Mouse (Mus musculus) midbrain, embryonic 12.5 days (tissue): Measurements from ENCODE around the gene Ptp4a2. TPM values are rescaled to one million over a fixed set of nuclear protein-coding genes. Genes with fewer than 3 reads are reported as not detected.
A peak's percentile ranks its signal among the peaks of the same experiment; 100 is the strongest.
"Not testable (repeated sequence)": the region's sequence is repeated elsewhere in the genome, so short reads cannot be mapped to it uniquely, and the experiment has no call there.

Experiments used
- ATAC-seq: fragments of 200-750 bp; cut with Nextera tagmentation; 2 replicates; pipeline ENCODE4 v1.8.0; 2017; ENCODE audit warnings: low read depth, moderate TSS enrichment, moderate library complexity; ENCODE audit not compliant: low FRiP score
- H3K27ac ChIP-seq: fragments of 300-500 bp; sonication (generic); replicated peaks from 2 replicates; pipeline ENCODE4 v1.5.1; 2016; ENCODE audit warnings: mild to moderate bottlenecking
- H3K27me3 ChIP-seq: fragments of 300-500 bp; sonication (generic); 2 replicates; pipeline ENCODE4 v1.6.1; 2016; ENCODE audit warnings: mild to moderate bottlenecking
- H3K36me3 ChIP-seq: fragments of 300-500 bp; sonication (generic); 2 replicates; pipeline ENCODE4 v1.6.1; 2016
- H3K4me1 ChIP-seq: fragments of 300-500 bp; sonication (generic); 2 replicates; pipeline ENCODE4 v1.6.1; 2016
- H3K4me2 ChIP-seq: fragments of 300-500 bp; sonication (generic); replicated peaks from 2 replicates; pipeline ENCODE4 v1.6.1; 2016; ENCODE audit warnings: mild to moderate bottlenecking, moderate library complexity
- H3K4me3 ChIP-seq: fragments of 300-500 bp; sonication (generic); 2 replicates; pipeline ENCODE4 v1.5.1; 2016; ENCODE audit warnings: mild to moderate bottlenecking
- H3K9ac ChIP-seq: fragments of 300-500 bp; sonication (generic); replicated peaks from 2 replicates; pipeline ENCODE4 v1.6.1; 2016; ENCODE audit warnings: mild to moderate bottlenecking, moderate library complexity
- H3K9me3 ChIP-seq: fragments of 300-500 bp; sonication (generic); 2 replicates; pipeline ENCODE4 v1.6.1; 2016; ENCODE audit warnings: mild to moderate bottlenecking
- WGBS: fragments of 180-500 bp; shearing (Covaris S2); methylation state at CpG from one replicate; pipeline ENCODE4 v1.1.7; 2016; 5-methylcytosine and 5-hydroxymethylcytosine counted together
- polyA plus RNA-seq: library from polyadenylated mRNA; unstranded; fragments of >200 nt; fragmentation: Nextera tagmentation; extraction: Ambion mirVana; gene quantifications from 2 replicates; pipeline ENCODE4 v1.2.1, GENCODE M21; 2016

Ptp4a2 gene
- 345 and 375 TPM in 2 replicates for polyA plus RNA-seq

GRCm38 (mm10) chr4:129810798-129811604 is at the start of gene Ptp4a2:
TSS of gene Ptp4a2 (plus strand) at chr4:129811219.
- Histone ChIP-seq H3K4me3 (peak within 1 kb of the TSS; percentile 35), H3K9ac (peak within 1 kb of the TSS; percentile 49), H3K4me1 (peaks cover 6% of the 10 kb centered on the region), H3K9me3 (no peaks in the 10 kb centered on the region), H3K27ac (no peak within 1 kb of the TSS), H3K36me3 (no peaks in the 10 kb centered on the region), H3K27me3 (peaks cover 19% of the 10 kb centered on the region), H3K4me2 (peak within 1 kb of the TSS; percentile 57)
- ATAC-seq: no peak
- 23% methylated on average over 35 of the region's 35 CpGs for WGBS

- 91% methylated on average over 12 of the region's 12 CpGs for WGBS
- no peaks in the 10 kb centered on the region for H3K36me3 ChIP-seq
- no peak overlapping the region for H3K9ac ChIP-seq
- no peak overlapping the region for H3K4me2 ChIP-seq
- no peaks in the 10 kb centered on the region for H3K27me3 ChIP-seq
- ATAC-seq: no peak
- H3K27ac ChIP-seq: no peak overlapping the region
- H3K4me3 ChIP-seq: no peak overlapping the region
- no peaks in the 10 kb centered on the region for H3K9me3 ChIP-seq
- no peaks in the 10 kb centered on the region for H3K4me1 ChIP-seq
These were observed 49.4 kb upstream of the Ptp4a2 start for GRCm38 (mm10) chr4:129761606-129762005.

- not testable (repeated sequence) for H3K27me3 ChIP-seq, H3K9ac ChIP-seq, H3K27ac ChIP-seq, H3K4me1 ChIP-seq, H3K36me3 ChIP-seq, H3K4me3 ChIP-seq, H3K4me2 ChIP-seq, ATAC-seq, H3K9me3 ChIP-seq
- WGBS: 79% methylated on average over 1 of the region's 1 CpGs
These were observed 48.5 kb upstream of the Ptp4a2 start for GRCm38 (mm10) chr4:129762496-129762895.

GRCm38 (mm10) chr4:129765351-129765750 is 45.7 kb upstream of the Ptp4a2 start:
- no peak for ATAC-seq
- Histone ChIP-seq H3K9me3 (no peaks in the 10 kb centered on the region), H3K4me3 (no peak overlapping the region), H3K4me2 (no peak overlapping the region), H3K9ac (no peak overlapping the region), H3K27me3 (0 out of 2 replicates have a peak, but pooled peaks cover 3% of the 10 kb centered on the region), H3K36me3 (no peaks in the 10 kb centered on the region), H3K27ac (no peak overlapping the region), H3K4me1 (no peaks in the 10 kb centered on the region)
- WGBS: 97% methylated on average over 3 of the region's 3 CpGs

GRCm38 (mm10) chr4:129767782-129768181 is 43.2 kb upstream of the Ptp4a2 start:
- Histone ChIP-seq H3K4me3 (no peak overlapping the region), H3K9me3 (no peaks in the 10 kb centered on the region), H3K27ac (no peak overlapping the region), H3K4me1 (peaks cover 17% of the 10 kb centered on the region), H3K9ac (no peak overlapping the region), H3K27me3 (peaks cover 26% of the 10 kb centered on the region), H3K36me3 (no peaks in the 10 kb centered on the region), H3K4me2 (no peak overlapping the region)
- no peak for ATAC-seq
- 88% methylated on average over 8 of the region's 8 CpGs for WGBS

GRCm38 (mm10) chr4:129768742-129769141 is 42.3 kb upstream of the Ptp4a2 start:
- H3K4me2 ChIP-seq, H3K27ac ChIP-seq, H3K9me3 ChIP-seq, H3K36me3 ChIP-seq, H3K4me3 ChIP-seq, H3K9ac ChIP-seq, ATAC-seq: not testable (repeated sequence)
- H3K27me3 ChIP-seq: peaks cover 26% of the 10 kb centered on the region
- peaks cover 17% of the 10 kb centered on the region for H3K4me1 ChIP-seq
- 71% methylated on average over 3 of the region's 3 CpGs for WGBS

- Histone ChIP-seq H3K4me2 (no peak overlapping the region), H3K27ac (no peak overlapping the region), H3K9me3 (no peaks in the 10 kb centered on the region), H3K4me3 (no peak overlapping the region), H3K27me3 (peaks cover 26% of the 10 kb centered on the region), H3K4me1 (peaks cover 29% of the 10 kb centered on the region), H3K9ac (no peak overlapping the region), H3K36me3 (no peaks in the 10 kb centered on the region)
- WGBS: 62% methylated on average over 6 of the region's 6 CpGs
- no peak for ATAC-seq
These were observed 40.4 kb upstream of the Ptp4a2 start for GRCm38 (mm10) chr4:129770600-129770999.

GRCm38 (mm10) chr4:129771314-129771671 is 39.7 kb upstream of the Ptp4a2 start:
- Histone ChIP-seq H3K36me3 (no peaks in the 10 kb centered on the region), H3K4me2 (peak overlapping the region; percentile 42), H3K27ac (peak overlapping the region; percentile 65), H3K27me3 (peaks cover 26% of the 10 kb centered on the region), H3K4me3 (no peak overlapping the region), H3K9me3 (no peaks in the 10 kb centered on the region), H3K4me1 (peaks cover 29% of the 10 kb centered on the region), H3K9ac (0 out of 2 replicates have a peak overlapping the region, but pooled peaks have one; percentile 20)
- ATAC-seq: no peak
- 23% methylated on average over 7 of the region's 7 CpGs for WGBS

- Histone ChIP-seq H3K4me2 (peak overlapping the region; percentile 42), H3K27me3 (peaks cover 26% of the 10 kb centered on the region), H3K4me1 (peaks cover 29% of the 10 kb centered on the region), H3K9me3 (no peaks in the 10 kb centered on the region), H3K4me3 (0 out of 2 replicates have a peak overlapping the region, but pooled peaks have one; percentile 3), H3K27ac (peak overlapping the region; percentile 65), H3K9ac (no peak overlapping the region), H3K36me3 (no peaks in the 10 kb centered on the region)
- no peak for ATAC-seq
- WGBS: 4% methylated on average over 21 of the region's 21 CpGs
These were observed 39.1 kb upstream of the Ptp4a2 start for GRCm38 (mm10) chr4:129771672-129772521.

GRCm38 (mm10) chr4:129781881-129782675 is 28.9 kb upstream of the Ptp4a2 start:
- H3K27me3 ChIP-seq: no peaks in the 10 kb centered on the region
- no peak for ATAC-seq
- 9% methylated on average over 4 of the region's 4 CpGs for WGBS
- peaks cover 12% of the 10 kb centered on the region for H3K4me1 ChIP-seq
- H3K27ac ChIP-seq: peak overlapping the region; percentile 50
- no peak overlapping the region for H3K4me3 ChIP-seq
- H3K9ac ChIP-seq: no peak overlapping the region
- H3K9me3 ChIP-seq: no peaks in the 10 kb centered on the region
- no peaks in the 10 kb centered on the region for H3K36me3 ChIP-seq
- H3K4me2 ChIP-seq: no peak overlapping the region

GRCm38 (mm10) chr4:129782857-129783331 is 28.1 kb upstream of the Ptp4a2 start:
- no peak overlapping the region for H3K4me2 ChIP-seq
- no peaks in the 10 kb centered on the region for H3K36me3 ChIP-seq
- no peak for ATAC-seq
- 58% methylated on average over 3 of the region's 3 CpGs for WGBS
- H3K27ac ChIP-seq: 0 out of 2 replicates have a peak overlapping the region, but pooled peaks have one; percentile 20
- no peak overlapping the region for H3K4me3 ChIP-seq
- no peaks in the 10 kb centered on the region for H3K27me3 ChIP-seq
- peaks cover 12% of the 10 kb centered on the region for H3K4me1 ChIP-seq
- H3K9me3 ChIP-seq: no peaks in the 10 kb centered on the region
- no peak overlapping the region for H3K9ac ChIP-seq
